Mouse (Mus musculus): ENCODE results near the gene Zcchc24. TPM values are rescaled to one million over a fixed set of nuclear protein-coding genes. Genes with fewer than 3 reads are reported as not detected.
A peak's percentile ranks its signal among the peaks of the same experiment; 100 is the strongest.

The Zcchc24 gene
- polyA plus RNA-seq, 2 experiments, result 5.7 TPM

DNA sequence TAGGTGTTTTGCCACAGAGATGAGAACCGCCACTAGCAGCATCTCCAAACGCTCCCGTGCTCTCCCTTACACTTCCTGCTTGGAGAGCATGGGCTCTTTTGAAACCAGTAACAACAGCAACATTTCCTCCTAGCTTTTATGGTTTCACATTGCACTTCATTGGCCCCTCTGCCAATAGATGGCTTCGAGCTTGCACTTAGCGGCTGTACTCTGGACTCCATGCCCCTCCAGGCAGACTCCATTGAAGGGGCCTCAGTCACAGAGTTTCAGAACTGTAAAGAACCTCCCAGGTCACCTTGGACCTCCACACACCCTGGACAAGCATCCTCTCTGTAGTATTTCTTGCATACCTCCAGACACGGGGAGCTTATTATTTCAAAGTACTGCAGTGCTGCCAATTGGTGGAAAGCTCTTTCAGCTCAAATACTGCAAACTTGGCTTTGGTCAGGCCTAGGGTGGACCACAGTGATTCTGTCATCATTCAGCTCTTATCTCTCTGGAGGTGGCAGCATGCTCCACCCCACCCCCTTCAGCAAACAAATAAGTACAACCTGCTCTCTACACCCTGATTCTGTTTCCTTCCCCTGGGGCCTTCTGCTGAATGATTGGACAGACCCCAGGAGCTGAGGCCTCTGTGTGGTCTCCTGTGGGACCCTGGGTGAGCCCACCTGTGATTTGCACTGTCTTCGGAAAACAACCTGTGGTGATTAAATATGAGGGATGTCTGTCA lies 82.5 kb downstream of the Zcchc24 start:
- ATAC-seq (ENCODE audit: insufficient read depth), result 0 out of 2 replicates have a peak, but pooled peaks have one; percentile 43
- H3K4me2 ChIP-seq (ENCODE audit: low read depth), result no peak overlapping the region

GRCm38 (mm10) chr14:25682020-25682419 lies 86.8 kb downstream of the Zcchc24 start:
- peaks cover 2 to 3% of the 10 kb centered on the region in 2 experiments; a peak in 2 of 4 replicates for H3K4me1 ChIP-seq (replicated peaks; ENCODE audit: control insufficient read depth in 2 of 2, insufficient read depth in 2 of 2, low read length in 1 of 2)
- no peak overlapping the region for H3K4me3 ChIP-seq (ENCODE audit: insufficient read depth in 1 of 2, low read depth in 2 of 2, low read length in 2 of 2)
- no peak for TF ChIP-seq CTCF (IDR thresholded peaks at IDR 0.05; ENCODE audit: low read depth)
- no peak for TF ChIP-seq EP300 (IDR thresholded peaks at IDR 0.05; ENCODE audit: low read depth)
- H3K4me2 ChIP-seq (ENCODE audit: low read depth), result no peak overlapping the region
- DNase-seq (ENCODE audit: low read depth in 3 of 3, low spot score in 3 of 3), result no peak
- ATAC-seq (ENCODE audit: insufficient read depth), result no peak
- no peaks in the 10 kb centered on the region for H3K9me3 ChIP-seq (ENCODE audit: control insufficient read depth, low read length)
- no peak overlapping the region for H3K9ac ChIP-seq (replicated peaks)
- H3K27ac ChIP-seq, result no peak overlapping the region
- H3K36me3 ChIP-seq (replicated peaks; ENCODE audit: control insufficient read depth, insufficient read depth, low read depth), result no peaks in the 10 kb centered on the region
- no peaks in the 10 kb centered on the region for H3K27me3 ChIP-seq (ENCODE audit: control insufficient read depth, insufficient read depth, low read length)
- 44% methylated on average over 6 of the region's 6 CpGs for WGBS (ENCODE audit: insufficient replicate concordance)

More for the DNA sequence above, 82.5 kb downstream of the Zcchc24 start:
- no peaks in the 10 kb centered on the region for H3K9me3 ChIP-seq (ENCODE audit: control insufficient read depth, low read length)
- WGBS (ENCODE audit: insufficient replicate concordance), result 55% methylated on average over 7 of the region's 7 CpGs
- no peak overlapping the region for H3K9ac ChIP-seq (replicated peaks)
- no peak for TF ChIP-seq EP300 (IDR thresholded peaks at IDR 0.05; ENCODE audit: low read depth)
- TF ChIP-seq CTCF (IDR thresholded peaks at IDR 0.05; ENCODE audit: low read depth), result no peak
- no peaks in the 10 kb centered on the region for H3K27me3 ChIP-seq (ENCODE audit: control insufficient read depth, insufficient read depth, low read length)
- no peak overlapping the region for H3K27ac ChIP-seq
- no peak overlapping the region for H3K4me3 ChIP-seq (ENCODE audit: insufficient read depth in 1 of 2, low read depth in 2 of 2, low read length in 2 of 2)
- H3K4me1 ChIP-seq (replicated peaks; ENCODE audit: control insufficient read depth in 2 of 2, insufficient read depth in 2 of 2, low read length in 1 of 2), result peaks cover 0 to 3% of the 10 kb centered on the region in 2 experiments; a peak in 2 of 4 replicates
- no peak for DNase-seq (ENCODE audit: low read depth in 3 of 3, low spot score in 3 of 3)
- no peaks in the 10 kb centered on the region for H3K36me3 ChIP-seq (replicated peaks; ENCODE audit: control insufficient read depth, insufficient read depth, low read depth)

- no peak for ATAC-seq (ENCODE audit: insufficient read depth)
- TF ChIP-seq EP300 (IDR thresholded peaks at IDR 0.05; ENCODE audit: low read depth) (no peak), CTCF (IDR thresholded peaks at IDR 0.05; ENCODE audit: low read depth) (no peak)
- Histone ChIP-seq H3K4me1 (replicated peaks; ENCODE audit: control insufficient read depth in 2 of 2, insufficient read depth in 2 of 2, low read length in 1 of 2) (peaks cover 0 to 2% of the 10 kb centered on the region in 2 experiments; a peak in 1 of 4 replicates), H3K9me3 (ENCODE audit: control insufficient read depth, low read length) (no peaks in the 10 kb centered on the region), H3K9ac (replicated peaks) (no peak overlapping the region), H3K27ac (no peak overlapping the region), H3K27me3 (ENCODE audit: control insufficient read depth, insufficient read depth, low read length) (no peaks in the 10 kb centered on the region), H3K4me2 (ENCODE audit: low read depth) (no peak overlapping the region), H3K36me3 (replicated peaks; ENCODE audit: control insufficient read depth, insufficient read depth, low read depth) (no peaks in the 10 kb centered on the region), H3K4me3 (ENCODE audit: insufficient read depth in 1 of 2, low read depth in 2 of 2, low read length in 2 of 2) (no peak overlapping the region)
- DNase-seq (ENCODE audit: low read depth in 3 of 3, low spot score in 3 of 3), result no peak
- WGBS (ENCODE audit: insufficient replicate concordance), result 57% methylated on average over 7 of the region's 7 CpGs
Measured at GRCm38 (mm10) chr14:25679625-25680024, 89.2 kb downstream of the Zcchc24 start.

DNA sequence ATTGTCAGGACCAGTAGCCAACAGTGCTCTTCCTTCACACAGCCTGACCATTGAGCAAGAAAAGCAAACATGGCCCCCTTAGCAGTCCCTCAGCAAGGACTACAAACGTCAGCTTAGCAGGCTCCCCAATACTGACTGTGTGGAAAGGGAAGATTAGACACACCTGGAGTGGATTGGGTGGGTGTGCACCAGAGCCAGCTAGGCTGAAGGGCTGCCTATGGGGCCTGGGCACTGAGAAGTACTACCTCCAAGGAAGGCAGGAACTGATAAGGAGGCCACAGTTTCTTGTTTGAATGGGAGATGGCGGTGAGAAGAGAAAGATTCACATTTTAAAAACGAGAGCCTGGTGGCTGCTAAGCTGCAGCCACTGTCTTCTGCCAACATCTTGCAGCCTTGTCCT lies 101.3 kb downstream of the Zcchc24 start:
- H3K9me3 ChIP-seq (ENCODE audit: control insufficient read depth, low read length), result no peaks in the 10 kb centered on the region
- TF ChIP-seq CTCF (IDR thresholded peaks at IDR 0.05; ENCODE audit: low read depth) (no peak), EP300 (IDR thresholded peaks at IDR 0.05; ENCODE audit: low read depth) (no peak)
- H3K4me3 ChIP-seq (ENCODE audit: insufficient read depth in 1 of 2, low read depth in 2 of 2, low read length in 2 of 2), result no peak overlapping the region
- H3K27me3 ChIP-seq (ENCODE audit: control insufficient read depth, insufficient read depth, low read length), result no peaks in the 10 kb centered on the region
- DNase-seq (ENCODE audit: low read depth in 3 of 3, low spot score in 3 of 3) (peak in 2 of 3 experiments; percentile 17 to 22), ATAC-seq (ENCODE audit: insufficient read depth) (peak; percentile 82)
- peaks cover 4 to 8% of the 10 kb centered on the region in 2 experiments; a peak in 3 of 4 replicates for H3K4me1 ChIP-seq (replicated peaks; ENCODE audit: control insufficient read depth in 2 of 2, insufficient read depth in 2 of 2, low read length in 1 of 2)
- no peak overlapping the region for H3K27ac ChIP-seq
- no peaks in the 10 kb centered on the region for H3K36me3 ChIP-seq (replicated peaks; ENCODE audit: control insufficient read depth, insufficient read depth, low read depth)
- WGBS (ENCODE audit: insufficient replicate concordance), result 5% methylated on average over 3 of the region's 3 CpGs
- no peak overlapping the region for H3K9ac ChIP-seq (replicated peaks)
- no peak overlapping the region for H3K4me2 ChIP-seq (ENCODE audit: low read depth)

GRCm38 (mm10) chr14:25666668-25667376 lies 102.0 kb downstream of the Zcchc24 start:
- Histone ChIP-seq H3K36me3 (replicated peaks; ENCODE audit: control insufficient read depth, insufficient read depth, low read depth) (no peaks in the 10 kb centered on the region), H3K4me1 (replicated peaks; ENCODE audit: control insufficient read depth in 2 of 2, insufficient read depth in 2 of 2, low read length in 1 of 2) (peaks cover 4 to 8% of the 10 kb centered on the region in 2 experiments; a peak in 3 of 4 replicates), H3K9me3 (ENCODE audit: control insufficient read depth, low read length) (no peaks in the 10 kb centered on the region), H3K27me3 (ENCODE audit: control insufficient read depth, insufficient read depth, low read length) (no peaks in the 10 kb centered on the region), H3K4me2 (ENCODE audit: low read depth) (no peak overlapping the region), H3K9ac (replicated peaks) (no peak overlapping the region), H3K27ac (no peak overlapping the region), H3K4me3 (ENCODE audit: insufficient read depth in 1 of 2, low read depth in 2 of 2, low read length in 2 of 2) (no peak overlapping the region)
- ATAC-seq (ENCODE audit: insufficient read depth) (no peak), DNase-seq (ENCODE audit: low read depth in 3 of 3, low spot score in 3 of 3) (no peak)
- 58% methylated on average over 2 of the region's 2 CpGs for WGBS (ENCODE audit: insufficient replicate concordance)
- TF ChIP-seq CTCF (IDR thresholded peaks at IDR 0.05; ENCODE audit: low read depth), result peak; percentile 60
- no peak for TF ChIP-seq EP300 (IDR thresholded peaks at IDR 0.05; ENCODE audit: low read depth)
